Mouse (Mus musculus) ovary, adult 18-20 months (tissue): Measurements from ENCODE around the gene Krtap19-4.

ENCODE experiments used
- DNase-seq: peaks from one replicate; pipeline ENCODE4 v3.0.0; 2022; ENCODE audit warnings: low spot score, mixed read lengths

Krtap19-4 gene

DNA sequence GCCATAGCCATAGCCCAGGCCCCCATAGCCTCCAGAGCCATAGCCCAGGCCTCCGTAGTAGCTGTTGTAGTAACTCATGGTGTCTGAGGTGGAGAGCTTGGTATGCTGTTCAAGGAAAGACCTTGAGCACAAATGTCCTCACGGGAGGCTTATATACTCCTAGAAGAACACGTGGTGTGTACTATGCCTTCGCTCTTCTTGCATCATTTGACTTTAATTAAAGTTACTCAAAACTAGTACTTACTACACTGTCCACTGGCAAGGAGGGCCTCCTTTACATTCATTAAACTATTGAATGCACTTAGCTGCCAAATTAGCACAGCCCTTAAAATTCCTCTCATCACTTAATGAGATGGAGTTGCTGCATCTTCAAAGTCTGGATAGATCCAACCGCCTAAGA is at the start of gene Krtap19-4:
Gene Krtap19-4 (minus strand): TSS at position 101 of the 400 bp plus-strand sequence.
- no peak for DNase-seq

DNA sequence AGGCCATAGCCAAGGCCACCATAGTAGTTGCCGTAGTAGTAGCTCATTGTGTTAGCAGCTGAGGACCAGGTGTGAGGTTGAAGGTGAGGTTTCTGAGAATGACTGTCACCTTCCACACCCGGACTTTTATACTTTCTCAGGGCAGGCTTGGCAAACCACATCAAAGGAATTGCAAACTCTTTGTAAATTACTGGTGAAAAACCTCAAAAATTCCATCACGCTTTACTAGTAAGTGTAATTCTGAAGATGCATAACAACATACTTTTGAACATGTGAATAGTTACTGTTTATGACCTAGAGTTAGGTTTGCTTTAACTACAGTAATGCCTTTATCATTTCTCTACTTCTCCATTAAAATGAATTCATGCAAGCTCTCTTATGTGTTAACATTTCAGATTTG is 47.3 kb upstream of the Krtap19-4 start, which contains the start of gene Krtap19-9b:
Gene Krtap19-9b (minus strand): TSS at position 101 of the 400 bp plus-strand sequence.
- DNase-seq: no peak

DNA sequence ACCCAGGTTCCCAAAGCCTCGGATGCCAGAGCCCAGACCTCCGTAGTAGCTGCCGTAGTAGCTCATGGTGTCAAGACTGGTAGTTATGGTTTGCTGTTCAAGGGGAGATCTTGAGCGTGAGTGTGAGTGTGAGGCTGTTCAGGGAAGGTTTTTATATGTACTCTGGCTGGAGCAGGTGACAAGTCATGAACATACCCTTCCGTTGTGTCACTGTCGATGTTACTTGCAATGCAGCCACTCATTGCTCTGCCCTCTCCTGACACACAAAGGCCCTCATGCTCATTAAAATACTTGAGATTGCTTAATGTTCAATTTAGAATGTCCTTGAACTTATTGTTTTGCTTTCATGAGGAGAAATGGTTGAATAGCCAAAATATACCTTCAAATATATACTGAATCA is 11.5 kb upstream of the Krtap19-4 start, which contains the start of gene Krtap19-5:
Gene Krtap19-5 (minus strand): TSS at position 101 of the 400 bp plus-strand sequence.
- no peak for DNase-seq

DNA sequence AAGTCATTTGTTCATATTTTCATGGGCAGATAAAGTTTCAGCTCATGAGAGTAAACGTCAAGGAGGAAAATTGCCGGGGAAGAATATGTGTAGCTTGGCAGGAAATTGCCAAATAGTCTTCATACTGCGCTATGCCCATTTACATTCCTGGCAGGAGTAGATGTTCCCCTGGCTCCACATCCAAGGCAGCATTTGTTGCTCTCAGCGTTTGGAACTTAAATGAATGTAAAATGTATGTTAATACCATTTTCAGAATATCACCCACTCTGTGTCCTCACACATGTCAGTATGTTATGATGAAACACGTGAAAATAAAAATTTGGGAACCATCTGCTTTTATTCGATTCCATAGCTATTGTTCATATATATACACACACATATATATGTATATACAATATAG is 2.0 kb upstream of the Krtap19-4 start:
- no peak for DNase-seq

DNA sequence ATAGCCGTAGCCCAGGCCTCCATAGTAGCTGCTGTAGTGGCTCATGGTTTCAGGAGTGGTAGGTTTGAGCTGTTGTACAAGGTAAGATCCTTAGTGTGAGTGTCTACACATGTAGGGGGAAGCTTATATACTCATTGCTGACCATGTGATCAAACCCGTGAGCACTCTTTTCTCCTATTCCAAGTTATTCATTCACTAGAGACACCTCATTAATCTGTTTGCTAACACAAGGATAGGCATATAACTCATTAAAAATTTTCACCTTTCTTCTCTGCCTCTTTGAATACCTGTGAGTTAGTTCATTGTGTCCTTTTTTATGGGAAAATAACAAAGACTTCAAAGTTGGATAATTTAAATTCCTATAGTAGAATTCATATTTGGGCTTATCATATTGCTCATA is 7.0 kb downstream of the Krtap19-4 start, which contains the start of gene Krtap19-3:
Gene Krtap19-3 (minus strand): TSS at position 101 of the 400 bp plus-strand sequence.
- DNase-seq: no peak

DNA sequence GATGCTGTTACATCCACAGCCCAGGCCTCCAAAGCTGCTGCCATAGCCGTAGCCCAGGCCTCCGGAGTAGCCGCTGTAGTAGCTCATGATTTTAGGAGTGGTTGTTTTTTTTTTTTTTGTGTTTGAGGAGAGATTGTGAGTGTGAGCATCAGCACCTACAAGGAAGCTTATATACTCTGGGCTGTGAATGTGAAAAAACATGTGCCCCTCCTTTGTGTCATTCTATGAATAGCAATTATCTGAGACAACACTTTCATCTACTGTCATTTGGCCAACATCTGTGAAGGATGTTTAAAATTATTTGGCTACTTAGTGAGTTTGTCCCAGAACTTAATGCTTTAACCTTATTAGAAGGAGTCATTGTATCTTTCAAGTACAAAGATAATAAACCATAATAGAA is 10.7 kb downstream of the Krtap19-4 start, which contains the start of gene Krtap19-2:
Gene Krtap19-2 (minus strand): TSS at position 101 of the 400 bp plus-strand sequence.
- DNase-seq: no peak

DNA sequence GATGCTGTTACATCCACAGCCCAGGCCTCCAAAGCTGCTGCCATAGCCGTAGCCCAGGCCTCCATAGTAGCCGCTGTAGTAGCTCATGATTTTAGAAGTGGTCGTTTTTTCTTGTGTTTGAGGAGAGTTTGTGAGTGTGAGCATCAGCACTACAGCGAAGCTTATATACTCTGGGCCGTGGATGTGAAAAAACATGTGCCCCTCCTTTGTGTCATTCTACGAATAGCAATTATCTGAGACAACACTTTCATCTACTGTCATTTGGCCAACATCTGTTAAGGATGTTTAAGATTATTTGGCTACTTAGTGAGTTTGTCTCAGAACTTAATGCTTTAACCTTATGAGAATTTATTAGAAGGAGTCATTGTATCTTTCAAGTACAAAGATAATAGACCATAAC is 15.6 kb downstream of the Krtap19-4 start, which contains the start of gene Krtap19-1:
Gene Krtap19-1 (minus strand): TSS at position 101 of the 400 bp plus-strand sequence.
- no peak for DNase-seq

DNA sequence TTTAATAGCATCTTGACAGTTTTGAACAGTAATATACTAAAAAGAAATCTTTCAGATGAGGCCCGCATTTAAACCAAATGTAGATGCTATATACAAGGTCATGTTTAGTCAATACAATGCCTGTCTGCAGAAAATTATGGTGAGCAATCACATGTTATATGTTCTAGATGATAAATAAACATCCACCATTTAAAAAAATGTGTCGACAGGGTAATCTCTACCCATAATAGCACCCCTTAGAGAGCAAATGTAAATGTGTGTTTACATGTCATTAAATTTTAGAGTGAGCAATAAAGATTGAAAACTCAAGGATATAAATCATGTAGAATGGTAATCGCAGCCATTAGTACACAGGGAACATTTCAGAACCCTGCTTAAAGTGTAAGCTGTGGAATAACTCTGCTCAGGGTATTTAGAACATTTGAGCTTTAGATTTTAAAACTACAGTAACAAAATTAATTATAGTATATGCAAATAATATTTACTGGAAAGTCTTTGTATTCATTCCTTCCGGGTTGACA is 19.9 kb downstream of the Krtap19-4 start:
- DNase-seq: no peak

DNA sequence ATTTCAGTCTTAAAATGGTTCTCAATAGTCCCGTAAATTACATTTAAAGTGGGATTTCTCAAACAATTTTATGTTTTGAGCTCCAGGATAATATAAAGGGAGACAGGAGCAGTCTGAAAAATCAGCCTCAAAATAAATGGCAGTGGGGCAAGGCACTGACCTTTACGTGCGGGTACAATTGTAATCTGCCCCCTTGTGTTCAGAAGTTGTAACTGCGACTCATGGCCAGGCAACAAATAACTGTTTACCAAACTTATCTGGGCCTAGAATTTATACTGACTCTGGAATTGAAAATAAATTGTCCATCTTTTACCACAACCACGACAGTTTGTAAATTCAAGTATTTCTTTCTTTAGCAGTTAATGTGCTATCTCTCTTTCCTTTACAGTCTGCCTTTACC is 33.4 kb downstream of the Krtap19-4 start:
- no peak for DNase-seq

DNA sequence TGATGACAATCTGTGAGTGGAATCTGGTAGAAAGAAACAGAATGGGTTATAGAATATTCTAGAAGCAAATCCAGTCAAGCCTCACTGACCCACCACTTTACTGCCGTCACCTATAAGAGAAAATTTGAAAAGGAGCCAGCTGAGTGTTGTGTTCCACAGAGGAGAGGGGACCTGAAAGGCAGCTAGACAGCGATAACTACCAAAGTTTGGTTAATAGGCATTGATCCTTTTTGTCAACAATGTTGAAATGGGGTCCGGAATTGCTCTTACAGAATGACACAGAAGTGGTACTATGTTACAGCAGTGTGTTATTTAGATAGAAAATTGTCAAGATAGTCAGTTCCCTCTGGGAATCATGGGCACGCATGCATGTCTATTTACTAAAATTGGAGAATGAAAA is 36.3 kb downstream of the Krtap19-4 start:
- no peak for DNase-seq

DNA sequence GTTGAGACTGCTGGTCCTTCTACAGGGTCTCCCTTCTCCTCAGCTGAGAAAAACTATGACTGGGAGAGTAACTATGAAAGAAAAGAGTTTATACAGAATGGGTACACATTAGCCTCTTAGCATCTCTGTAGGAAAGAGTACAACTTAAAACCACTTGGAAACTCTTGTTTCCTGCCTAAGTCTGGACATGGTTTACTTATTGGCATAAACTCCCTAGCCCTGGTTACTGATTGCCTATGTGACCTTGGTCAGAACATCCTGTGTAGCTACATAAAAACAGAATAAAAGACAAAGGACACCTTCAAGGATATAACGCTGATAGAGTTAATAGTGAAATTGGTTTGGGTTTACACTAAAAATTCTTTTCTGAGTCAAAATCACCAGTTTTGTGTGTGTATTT is 37.5 kb downstream of the Krtap19-4 start:
- no peak for DNase-seq
